Mouse (Mus musculus): ENCODE measurements around the gene Gm20388. TPM values are rescaled to one million over a fixed set of nuclear protein-coding genes. Genes with fewer than 3 reads are reported as not detected.

Gm20388 gene
- polyA plus RNA-seq, 1 experiment from 2014 or later, result 5.5 TPM

DNA sequence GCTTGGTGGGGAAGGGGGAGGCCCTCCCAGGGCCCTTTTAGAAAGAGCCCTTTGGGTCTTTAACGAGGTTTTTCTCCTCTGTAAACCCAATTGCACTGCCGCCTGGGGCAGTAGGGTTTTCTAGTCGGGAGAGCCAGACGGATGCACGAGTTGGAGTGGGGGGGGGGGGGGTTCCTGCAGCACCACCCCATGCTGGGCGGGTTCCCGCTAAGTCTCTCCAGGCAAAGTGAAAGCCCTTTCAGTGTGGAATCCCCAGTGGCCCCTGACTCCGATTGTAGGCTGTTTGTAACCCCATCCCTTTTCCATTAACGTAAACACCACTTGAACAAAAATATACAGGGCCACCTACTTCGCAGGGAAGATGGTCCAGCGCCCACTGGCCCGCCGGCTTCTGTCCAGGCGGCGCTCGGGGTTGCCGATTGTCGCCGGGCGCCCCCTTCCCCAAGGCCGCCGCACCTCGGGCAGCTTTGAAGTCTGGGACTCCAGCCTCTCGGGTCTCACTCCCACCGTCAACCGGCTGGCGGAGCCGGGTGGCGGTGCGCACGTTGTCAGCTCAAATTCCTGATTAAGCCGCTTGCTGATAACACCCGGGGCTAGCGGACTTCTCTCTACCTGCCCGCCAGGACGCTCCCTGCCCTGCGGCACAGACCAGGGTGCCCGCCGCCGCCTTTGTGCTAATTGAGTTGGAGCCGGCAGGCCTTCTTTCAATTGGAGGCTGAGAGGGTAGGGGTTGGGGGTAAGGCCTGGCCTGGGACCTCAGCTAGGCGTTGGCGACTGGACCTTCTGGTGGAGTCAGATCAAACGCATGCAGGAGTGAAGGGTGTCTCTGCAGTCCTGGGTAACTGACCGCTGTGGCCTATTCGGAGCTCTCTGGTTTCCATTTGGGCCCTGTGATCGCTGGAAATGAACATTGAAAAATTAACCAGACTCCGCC lies 1162.8 kb downstream of the Gm20388 start:
- no peak overlapping the region for H3K27ac ChIP-seq
- peaks cover 4% of the 10 kb centered on the region; the same call in 1 of the 2 replicates for H3K9me3 ChIP-seq
- peaks cover 100% of the 10 kb centered on the region for H3K27me3 ChIP-seq (ENCODE audit: poor library complexity, severe bottlenecking)
- peak overlapping the region; percentile 27 for H3K4me3 ChIP-seq
- H3K36me3 ChIP-seq (replicated peaks), result no peaks in the 10 kb centered on the region
- H3K4me1 ChIP-seq, result peaks cover 31% of the 10 kb centered on the region
- DNase-seq (ENCODE audit: extremely low spot score, low spot score), result peak; percentile 45
- WGBS, result under 1% methylated on average over 48 of the region's 48 CpGs

GRCm38 (mm10) chr8:121074108-121074847 lies 1163.6 kb downstream of the Gm20388 start:
- H3K27me3 ChIP-seq (ENCODE audit: poor library complexity, severe bottlenecking), result peaks cover 100% of the 10 kb centered on the region
- H3K36me3 ChIP-seq (replicated peaks), result no peaks in the 10 kb centered on the region
- no peak overlapping the region for H3K4me3 ChIP-seq
- under 1% methylated on average over 15 of the region's 15 CpGs for WGBS
- H3K4me1 ChIP-seq, result peaks cover 31% of the 10 kb centered on the region
- H3K9me3 ChIP-seq, result peaks cover 4% of the 10 kb centered on the region; the same call in 1 of the 2 replicates
- DNase-seq (ENCODE audit: extremely low spot score, low spot score), result peak; percentile 22
- no peak overlapping the region for H3K27ac ChIP-seq

DNA sequence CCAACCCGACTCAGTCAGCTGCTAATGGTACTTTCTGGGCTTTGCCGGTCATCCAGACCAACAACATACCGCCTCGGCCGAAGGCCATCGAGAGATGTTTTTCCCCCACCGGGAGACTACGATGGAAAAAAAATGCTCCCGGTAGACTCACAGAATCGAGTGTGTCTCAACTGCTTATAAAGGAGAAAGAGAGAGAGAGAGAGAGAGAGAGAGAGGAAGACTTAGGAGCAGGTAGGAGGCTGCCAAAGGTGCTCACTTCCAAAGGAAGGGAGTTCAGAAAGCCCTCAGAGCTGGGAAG lies 1164.2 kb downstream of the Gm20388 start:
- DNase-seq (ENCODE audit: extremely low spot score, low spot score), result peak; percentile 20
- peaks cover 31% of the 10 kb centered on the region for H3K4me1 ChIP-seq
- H3K27me3 ChIP-seq (ENCODE audit: poor library complexity, severe bottlenecking), result peaks cover 100% of the 10 kb centered on the region
- no peaks in the 10 kb centered on the region for H3K36me3 ChIP-seq (replicated peaks)
- no peak overlapping the region for H3K4me3 ChIP-seq
- H3K27ac ChIP-seq, result no peak overlapping the region
- WGBS, result under 1% methylated on average over 10 of the region's 10 CpGs
- H3K9me3 ChIP-seq, result peaks cover 4% of the 10 kb centered on the region; the same call in 1 of the 2 replicates

DNA sequence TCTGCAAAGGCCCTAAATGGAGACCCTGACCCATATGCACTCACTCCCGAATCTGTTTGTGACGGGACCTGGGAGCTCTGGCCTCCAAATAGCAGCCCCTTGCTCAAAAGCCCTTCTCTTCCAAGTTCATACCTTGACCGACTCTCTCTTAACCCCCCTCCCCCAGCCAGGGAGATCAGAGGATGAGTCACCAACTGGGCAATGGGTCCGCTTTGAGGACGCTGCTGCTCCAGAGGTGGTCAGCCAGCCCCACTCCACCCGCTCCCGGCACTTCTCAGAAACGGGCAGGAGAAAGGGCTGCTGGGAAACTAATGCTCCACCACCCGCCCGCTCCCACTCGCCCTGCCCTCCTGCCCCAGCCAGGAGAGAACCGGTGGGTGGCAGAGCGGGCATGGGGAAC lies 1165.3 kb downstream of the Gm20388 start:
- Histone ChIP-seq H3K4me1 (peaks cover 39% of the 10 kb centered on the region), H3K9me3 (peaks cover 4% of the 10 kb centered on the region; the same call in 1 of the 2 replicates), H3K4me3 (no peak overlapping the region), H3K36me3 (replicated peaks) (no peaks in the 10 kb centered on the region), H3K27me3 (ENCODE audit: poor library complexity, severe bottlenecking) (peaks cover 100% of the 10 kb centered on the region), H3K27ac (no peak overlapping the region)
- DNase-seq (ENCODE audit: extremely low spot score, low spot score), result no peak
- 2% methylated on average over 13 of the region's 13 CpGs for WGBS

DNA sequence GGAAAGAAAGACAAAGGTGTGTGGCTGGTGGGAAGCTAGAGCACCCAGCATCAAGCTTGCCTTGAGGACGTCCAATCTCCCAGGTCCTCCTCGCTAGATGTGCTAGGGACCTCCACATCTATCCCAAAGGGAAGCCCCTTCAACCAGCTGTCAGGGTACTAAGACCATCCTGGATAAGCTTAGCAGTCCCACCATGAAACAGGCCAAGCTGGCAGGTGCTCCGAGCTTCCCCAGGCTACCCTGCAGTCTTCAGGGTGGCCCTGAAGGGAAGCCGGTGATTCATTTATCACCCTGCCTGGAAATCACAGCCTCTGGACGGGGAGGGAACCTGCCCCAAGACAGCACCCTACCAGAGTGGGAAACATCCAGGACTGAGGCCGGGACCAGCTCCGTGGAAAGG lies 1165.9 kb downstream of the Gm20388 start:
- peaks cover 4% of the 10 kb centered on the region; the same call in 1 of the 2 replicates for H3K9me3 ChIP-seq
- no peaks in the 10 kb centered on the region for H3K36me3 ChIP-seq (replicated peaks)
- no peak overlapping the region for H3K27ac ChIP-seq
- 4% methylated on average over 7 of the region's 7 CpGs for WGBS
- DNase-seq (ENCODE audit: extremely low spot score, low spot score), result no peak
- no peak overlapping the region for H3K4me3 ChIP-seq
- H3K27me3 ChIP-seq (ENCODE audit: poor library complexity, severe bottlenecking), result peaks cover 100% of the 10 kb centered on the region
- H3K4me1 ChIP-seq, result peaks cover 35% of the 10 kb centered on the region

- Histone ChIP-seq H3K4me3 (no peak overlapping the region), H3K4me1 (peaks cover 36% of the 10 kb centered on the region), H3K9me3 (peaks cover 4% of the 10 kb centered on the region; the same call in 1 of the 2 replicates), H3K27me3 (ENCODE audit: poor library complexity, severe bottlenecking) (peaks cover 100% of the 10 kb centered on the region), H3K27ac (no peak overlapping the region), H3K36me3 (replicated peaks) (no peaks in the 10 kb centered on the region)
- no peak for DNase-seq (ENCODE audit: extremely low spot score, low spot score)
- 1% methylated on average over 14 of the region's 14 CpGs for WGBS
Observed at GRCm38 (mm10) chr8:121078721-121079120, 1168.1 kb downstream of the Gm20388 start.

- H3K36me3 ChIP-seq (replicated peaks), result no peaks in the 10 kb centered on the region
- H3K9me3 ChIP-seq, result peaks cover 4% of the 10 kb centered on the region; the same call in 1 of the 2 replicates
- 2% methylated on average over 7 of the region's 7 CpGs for whole genome bisulfite sequencing
- H3K4me3 ChIP-seq, result no peak overlapping the region
- peaks cover 36% of the 10 kb centered on the region for H3K4me1 ChIP-seq
- H3K27ac ChIP-seq, result no peak overlapping the region
- H3K27me3 ChIP-seq (ENCODE audit: poor library complexity, severe bottlenecking), result peaks cover 100% of the 10 kb centered on the region
- no peak for DNase-seq (ENCODE audit: extremely low spot score, low spot score)
Observed at GRCm38 (mm10) chr8:121079201-121079600, 1168.6 kb downstream of the Gm20388 start.

GRCm38 (mm10) chr8:121079944-121080343 lies 1169.3 kb downstream of the Gm20388 start:
- peaks cover 36% of the 10 kb centered on the region for H3K4me1 ChIP-seq
- H3K27me3 ChIP-seq (ENCODE audit: poor library complexity, severe bottlenecking), result peaks cover 100% of the 10 kb centered on the region
- 3% methylated on average over 12 of the region's 12 CpGs for WGBS
- H3K9me3 ChIP-seq, result peaks cover 4% of the 10 kb centered on the region; the same call in 1 of the 2 replicates
- DNase-seq (ENCODE audit: extremely low spot score, low spot score), result peak; percentile 25
- H3K4me3 ChIP-seq, result no peak overlapping the region
- H3K27ac ChIP-seq, result no peak overlapping the region
- no peaks in the 10 kb centered on the region for H3K36me3 ChIP-seq (replicated peaks)

DNA sequence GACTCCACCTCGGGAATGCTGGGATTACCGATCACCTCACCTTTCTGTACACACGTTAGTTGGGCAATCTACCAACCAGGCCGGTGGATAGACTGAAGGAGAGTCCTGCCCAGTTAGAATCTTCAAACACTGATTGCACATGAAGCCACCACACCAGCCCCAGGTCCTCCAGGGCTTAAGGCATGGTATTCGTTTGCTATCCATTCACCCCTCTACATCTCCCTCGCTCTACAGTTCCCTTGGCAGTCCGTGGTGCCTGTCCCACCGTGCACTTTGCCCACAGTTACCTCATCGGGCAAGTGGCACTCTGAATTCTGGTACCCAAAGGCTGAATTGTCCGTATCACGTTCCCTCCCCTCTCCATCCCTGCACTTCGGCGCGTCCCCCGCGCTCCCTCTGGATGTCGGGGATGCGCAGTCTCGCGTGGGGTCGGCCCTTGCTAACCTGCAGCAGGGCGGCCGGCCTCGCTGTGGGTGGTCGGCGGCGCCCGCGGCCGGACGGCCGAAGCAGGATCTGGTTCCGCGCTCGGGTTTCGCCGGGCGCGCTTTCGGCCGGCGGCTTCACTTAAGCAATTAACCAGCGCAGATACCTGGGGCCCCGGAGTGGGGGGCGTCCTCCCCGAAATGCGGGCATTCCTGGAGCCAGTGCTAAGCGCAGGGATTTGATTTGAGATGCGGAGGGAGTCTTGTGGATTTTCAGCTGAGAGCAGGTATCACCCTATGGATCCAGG lies 1169.9 kb downstream of the Gm20388 start:
- Histone ChIP-seq H3K27me3 (ENCODE audit: poor library complexity, severe bottlenecking) (peaks cover 100% of the 10 kb centered on the region), H3K36me3 (replicated peaks) (no peaks in the 10 kb centered on the region), H3K4me1 (peaks cover 39% of the 10 kb centered on the region), H3K27ac (no peak overlapping the region), H3K9me3 (peaks cover 4% of the 10 kb centered on the region; the same call in 1 of the 2 replicates), H3K4me3 (peak overlapping the region; percentile 14; the same call in 1 of the 2 replicates)
- WGBS, result under 1% methylated on average over 49 of the region's 49 CpGs
- DNase-seq (ENCODE audit: extremely low spot score, low spot score), result peak; percentile 34

GRCm38 (mm10) chr8:121081398-121081797 lies 1170.8 kb downstream of the Gm20388 start:
- no peaks in the 10 kb centered on the region for H3K36me3 ChIP-seq (replicated peaks)
- 2% methylated on average over 7 of the region's 7 CpGs for WGBS
- no peak for DNase-seq (ENCODE audit: extremely low spot score, low spot score)
- no peaks in the 10 kb centered on the region for H3K9me3 ChIP-seq
- no peak overlapping the region for H3K4me3 ChIP-seq
- H3K27ac ChIP-seq, result no peak overlapping the region
- peaks cover 100% of the 10 kb centered on the region for H3K27me3 ChIP-seq (ENCODE audit: poor library complexity, severe bottlenecking)
- peaks cover 39% of the 10 kb centered on the region for H3K4me1 ChIP-seq

DNA sequence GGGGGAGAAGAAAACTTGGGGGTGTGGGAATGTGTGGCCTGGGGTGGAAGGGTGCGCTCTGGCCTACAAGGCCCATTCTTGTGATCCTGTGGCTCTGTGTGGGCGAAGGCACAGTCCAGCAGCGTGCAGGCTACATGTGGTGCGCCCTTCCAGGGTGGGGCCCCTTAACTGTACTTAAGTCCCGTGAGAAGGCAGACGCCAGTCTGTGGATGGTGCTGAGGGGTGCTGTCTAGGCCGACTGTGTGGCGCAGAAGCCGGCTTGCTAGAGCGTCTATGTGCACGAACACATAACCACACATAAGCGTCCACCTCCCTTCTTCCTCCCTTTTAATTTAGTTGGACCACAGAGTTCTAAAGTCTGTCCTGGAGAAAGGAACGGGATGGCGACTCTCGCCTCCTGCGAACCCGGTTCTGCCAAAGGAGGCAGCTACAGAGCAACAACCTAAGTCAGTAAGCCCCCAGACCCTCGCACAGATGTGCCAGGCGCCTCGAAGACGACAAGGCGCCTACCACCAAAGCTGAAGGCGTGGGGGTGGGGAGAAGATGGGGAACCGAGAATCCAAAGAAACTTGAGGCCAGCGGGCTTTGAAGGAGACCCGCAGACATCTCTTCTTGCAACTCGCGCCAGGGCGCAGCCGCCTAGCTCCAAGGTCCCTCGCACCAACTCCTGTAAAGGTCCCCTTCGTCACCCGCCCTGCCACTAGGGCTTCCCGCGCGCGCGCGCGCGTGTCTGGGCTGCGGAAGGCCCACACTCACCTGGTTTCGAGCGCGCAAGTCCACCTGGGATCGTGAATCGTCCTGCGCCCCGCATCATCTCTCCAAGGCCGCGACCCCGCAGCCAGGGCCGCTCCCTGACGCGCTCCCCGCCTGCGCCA lies 1171.8 kb downstream of the Gm20388 start:
- peak; percentile 35 for DNase-seq (ENCODE audit: extremely low spot score, low spot score)
- H3K9me3 ChIP-seq, result no peaks in the 10 kb centered on the region
- no peaks in the 10 kb centered on the region for H3K36me3 ChIP-seq (replicated peaks)
- peaks cover 39% of the 10 kb centered on the region for H3K4me1 ChIP-seq
- H3K27me3 ChIP-seq (ENCODE audit: poor library complexity, severe bottlenecking), result peaks cover 100% of the 10 kb centered on the region
- WGBS, result under 1% methylated on average over 57 of the region's 57 CpGs
- peak overlapping the region; percentile 58 for H3K4me3 ChIP-seq
- H3K27ac ChIP-seq, result no peak overlapping the region
